Mouse (Mus musculus): ENCODE data around the gene Nup210l.

Gene Nup210l

GRCm38 (mm10) chr3:90103938-90104337 lies at the start of gene Nup210l:
Gene Nup210l, plus strand, starts transcription at chr3:90104132.
- no peak for DNase-seq (ENCODE audit: extremely low read depth, low read depth, low spot score)

DNA sequence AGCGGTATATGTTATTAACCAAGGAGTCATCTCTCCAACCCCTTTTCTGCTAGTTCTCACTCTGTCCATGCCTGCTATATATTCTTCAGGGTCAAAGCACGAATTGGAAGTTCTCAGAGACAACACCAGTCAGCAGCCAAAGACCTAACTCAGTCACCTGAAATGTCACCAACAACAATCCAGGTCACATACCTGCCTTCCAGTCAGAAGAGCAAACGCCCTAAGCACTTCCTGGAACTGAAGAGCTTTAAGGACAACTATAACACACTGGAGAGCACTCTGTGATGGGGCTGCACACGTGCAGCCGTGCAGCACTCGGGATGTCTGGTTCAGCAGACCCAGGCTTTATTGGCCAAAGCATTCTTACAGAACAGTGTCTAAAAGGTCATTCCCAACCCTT lies 42.4 kb upstream of the Nup210l start:
- no peak for DNase-seq (ENCODE audit: extremely low read depth, low read depth, low spot score)

- no peak for DNase-seq (ENCODE audit: extremely low read depth, low read depth, low spot score)
Measured at GRCm38 (mm10) chr3:90062539-90062938, 41.4 kb upstream of the Nup210l start.

GRCm38 (mm10) chr3:90064383-90064782 lies 39.5 kb upstream of the Nup210l start:
- no peak for DNase-seq (ENCODE audit: extremely low read depth, low read depth, low spot score)

DNA sequence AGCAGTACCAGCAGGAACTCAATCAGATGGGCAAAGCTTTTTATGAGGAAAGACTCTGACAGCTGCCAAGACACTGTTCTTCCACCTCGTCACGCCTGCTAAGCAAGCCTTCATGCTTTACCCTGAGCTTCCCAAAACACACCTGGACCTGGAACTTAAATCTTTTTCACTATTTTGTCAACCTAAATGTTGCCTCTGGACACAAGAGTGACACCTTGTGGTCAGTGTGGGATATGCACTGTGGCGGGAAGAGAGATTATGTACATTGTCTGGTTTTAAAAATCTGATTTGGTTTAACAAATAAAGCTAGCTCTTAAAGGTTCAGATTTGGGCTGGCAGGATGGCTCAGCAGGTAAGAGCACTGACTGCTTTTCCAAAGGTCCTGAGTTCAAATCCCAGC lies 38.4 kb upstream of the Nup210l start:
- DNase-seq (ENCODE audit: extremely low read depth, low read depth, low spot score), result no peak

- no peak for DNase-seq (ENCODE audit: extremely low read depth, low read depth, low spot score)
Measured at GRCm38 (mm10) chr3:90067851-90068250, 36.1 kb upstream of the Nup210l start.

- DNase-seq (ENCODE audit: extremely low read depth, low read depth, low spot score), result no peak
Measured at GRCm38 (mm10) chr3:90069688-90070087, 34.2 kb upstream of the Nup210l start.

DNA sequence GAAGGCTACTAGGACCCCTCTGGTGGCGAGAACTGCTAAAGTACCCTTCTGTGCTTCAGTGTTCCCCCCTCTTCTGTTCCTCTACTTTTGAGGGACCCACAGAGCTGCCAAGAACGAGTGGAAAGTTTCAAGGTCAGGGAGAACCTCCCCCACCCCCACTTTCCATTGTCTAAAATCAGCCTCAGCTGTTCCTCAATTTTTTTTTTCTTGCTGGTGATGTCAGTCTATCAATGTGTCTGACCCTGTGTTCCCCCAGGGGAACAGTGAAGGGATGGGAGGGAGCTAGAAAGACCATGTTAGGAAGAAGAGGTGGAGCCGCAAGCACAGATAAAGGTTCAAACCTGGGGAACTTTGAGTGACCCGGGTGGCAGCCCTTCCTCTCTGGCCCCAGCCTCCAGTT lies 31.6 kb upstream of the Nup210l start, which contains the start of gene Tpm3:
Gene Tpm3 (plus strand): TSS at position 356 of the 400 bp plus-strand sequence.
- DNase-seq (ENCODE audit: extremely low read depth, low read depth, low spot score), result no peak

DNA sequence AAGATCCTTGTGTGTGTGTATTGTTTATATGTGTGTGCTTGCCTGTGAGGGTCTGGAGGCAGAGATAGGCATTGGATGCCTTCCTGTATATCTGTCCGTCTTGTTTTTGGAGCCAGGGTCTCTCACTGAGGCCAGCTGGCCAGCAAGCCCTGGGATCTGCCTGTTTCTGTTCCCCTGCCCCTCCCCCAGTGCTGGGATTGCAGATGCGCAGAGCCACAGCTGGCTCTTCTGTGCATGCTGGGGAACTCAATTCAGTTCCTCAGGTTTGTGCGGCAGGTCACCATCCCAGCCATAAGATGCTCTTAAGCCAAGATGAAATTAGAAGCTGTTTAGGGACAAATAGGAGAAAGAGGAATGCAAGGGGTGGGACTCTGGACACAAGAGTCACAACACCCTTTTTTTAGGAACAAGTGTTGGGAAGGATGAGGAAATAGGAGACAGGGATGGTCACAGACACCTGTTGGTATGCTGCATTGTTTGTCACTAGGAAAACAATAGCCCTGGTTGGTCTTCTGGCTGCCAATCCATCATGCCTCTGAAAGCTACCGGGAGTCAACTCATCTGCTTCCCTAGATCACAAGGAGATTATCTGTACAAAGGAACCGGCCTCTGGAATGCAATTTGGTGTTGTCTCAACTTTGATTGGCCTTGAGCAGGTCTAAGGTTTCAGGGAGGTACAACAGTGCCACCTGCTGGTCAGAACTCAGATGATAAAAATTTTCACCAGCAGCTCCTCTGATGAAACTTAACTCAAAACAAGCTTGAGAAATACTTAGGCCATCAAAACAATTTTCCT lies 26.8 kb upstream of the Nup210l start:
- no peak for DNase-seq (ENCODE audit: extremely low read depth, low read depth, low spot score)

- DNase-seq (ENCODE audit: extremely low read depth, low read depth, low spot score), result no peak
Measured at GRCm38 (mm10) chr3:90078224-90078623, 25.7 kb upstream of the Nup210l start.

DNA sequence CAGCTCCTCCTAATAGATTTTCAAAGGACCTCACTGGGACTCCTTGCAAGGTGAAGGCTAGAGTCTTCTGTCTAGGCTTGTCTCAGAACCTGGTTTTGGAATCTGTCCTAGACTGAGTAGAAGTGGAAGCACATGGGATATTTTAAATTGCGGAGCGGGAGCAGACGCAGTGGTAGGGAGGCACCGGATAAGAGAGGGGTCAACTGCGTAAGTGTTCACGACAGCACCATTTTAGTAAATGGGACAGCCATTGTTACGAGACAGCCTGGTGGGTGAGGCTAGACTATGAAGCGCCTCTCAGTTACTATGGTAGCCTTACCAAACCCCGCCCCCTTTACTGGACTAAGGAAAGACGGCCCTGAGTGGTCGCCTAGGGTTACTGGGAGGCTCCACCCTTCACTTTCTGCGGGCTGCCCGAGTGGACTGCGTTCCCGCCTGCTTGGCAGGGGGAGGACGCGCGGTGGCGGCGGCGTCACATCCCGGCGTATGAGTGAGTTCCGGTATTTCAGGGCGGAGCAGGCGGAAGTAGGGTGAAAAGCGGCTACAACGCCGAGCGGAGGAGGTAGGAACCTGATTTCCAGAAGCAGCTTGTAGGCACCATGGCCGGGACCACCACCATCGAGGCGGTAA lies 24.7 kb upstream of the Nup210l start:
- DNase-seq (ENCODE audit: extremely low read depth, low read depth, low spot score), result peak; percentile 47

DNA sequence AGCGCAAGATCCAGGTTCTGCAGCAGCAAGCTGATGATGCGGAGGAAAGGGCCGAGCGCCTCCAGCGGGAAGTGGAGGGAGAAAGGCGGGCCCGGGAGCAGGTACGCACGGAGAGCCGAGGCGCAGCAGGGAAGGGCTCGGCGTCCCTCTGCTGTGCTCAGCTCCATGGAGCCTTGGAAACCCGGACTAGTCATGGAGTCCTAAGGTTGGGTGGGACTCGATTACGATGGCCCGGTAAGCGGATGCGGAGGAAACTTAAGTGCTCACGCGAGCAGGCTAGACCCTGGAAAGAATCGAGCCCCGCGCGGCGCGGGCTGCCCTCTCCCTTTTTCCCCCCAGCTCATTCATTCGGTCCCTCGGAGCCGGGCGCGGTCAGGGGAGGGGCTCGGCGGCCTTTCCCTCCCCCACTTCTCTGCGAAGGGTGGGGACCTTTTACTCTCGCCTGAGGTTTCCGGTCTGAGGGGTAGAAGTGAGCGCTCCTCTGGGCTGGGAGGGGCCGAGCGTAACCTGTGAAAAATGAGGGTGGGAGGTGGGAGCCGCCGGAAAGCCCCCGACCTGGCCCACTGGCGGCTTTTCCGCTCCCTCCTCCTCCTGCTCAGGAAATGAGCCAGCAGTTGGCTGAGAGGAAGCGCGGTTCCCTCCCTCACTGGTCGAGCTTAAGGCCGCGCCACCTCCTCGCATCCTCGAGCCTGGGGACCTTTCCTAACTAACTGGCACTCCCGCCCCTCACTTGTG lies 24.0 kb upstream of the Nup210l start:
- no peak for DNase-seq (ENCODE audit: extremely low read depth, low read depth, low spot score)

- no peak for DNase-seq (ENCODE audit: extremely low read depth, low read depth, low spot score)
Measured at GRCm38 (mm10) chr3:90080498-90080863, 23.5 kb upstream of the Nup210l start.

GRCm38 (mm10) chr3:90081365-90082240 lies 22.3 kb upstream of the Nup210l start:
- no peak for DNase-seq (ENCODE audit: extremely low read depth, low read depth, low spot score)

- no peak for DNase-seq (ENCODE audit: extremely low read depth, low read depth, low spot score)
Measured at GRCm38 (mm10) chr3:90083034-90083433, 20.9 kb upstream of the Nup210l start.

- DNase-seq (ENCODE audit: extremely low read depth, low read depth, low spot score), result no peak
Measured at GRCm38 (mm10) chr3:90083698-90084324, 20.1 kb upstream of the Nup210l start.

- DNase-seq (ENCODE audit: extremely low read depth, low read depth, low spot score), result no peak
Measured at GRCm38 (mm10) chr3:90084790-90085189, 19.1 kb upstream of the Nup210l start.

DNA sequence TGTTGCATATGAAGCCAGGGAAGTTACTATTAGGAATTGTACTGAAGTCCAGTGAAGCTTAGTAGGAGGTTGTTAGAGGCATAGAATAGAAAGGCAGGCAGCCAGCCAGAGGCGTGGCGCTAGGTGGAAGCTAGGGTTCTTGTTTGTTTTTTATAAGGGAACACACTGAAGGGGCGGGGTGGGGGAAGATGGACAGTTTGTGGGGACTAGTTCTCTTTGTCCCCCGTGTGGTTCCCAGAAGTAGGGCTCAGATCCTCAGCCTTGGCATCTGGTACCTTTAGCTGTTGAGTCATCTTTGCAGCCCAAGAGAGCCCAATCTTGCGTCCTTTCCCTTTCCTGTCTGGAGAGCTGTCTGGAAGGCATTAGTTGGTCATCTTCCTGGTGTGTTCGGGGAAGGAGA lies 18.7 kb upstream of the Nup210l start:
- no peak for DNase-seq (ENCODE audit: extremely low read depth, low read depth, low spot score)

DNA sequence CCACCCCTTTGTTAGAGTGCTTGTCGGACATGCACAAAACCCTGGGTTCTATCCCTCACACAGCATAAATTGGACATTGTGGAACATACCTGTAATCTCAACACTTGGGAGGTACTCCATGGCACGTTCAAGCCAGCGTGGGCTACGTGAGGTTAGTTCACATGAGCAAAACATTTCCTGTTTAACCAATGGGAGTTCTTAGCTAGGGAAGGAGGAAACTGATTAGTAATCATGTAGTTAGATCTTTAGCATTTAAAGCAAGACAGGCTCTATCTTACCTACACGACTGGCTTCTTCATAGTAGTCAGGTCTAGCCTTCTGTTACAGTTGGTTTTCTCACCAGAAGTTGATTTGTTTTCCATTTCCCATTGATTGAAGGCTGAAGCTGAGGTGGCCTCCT lies 17.9 kb upstream of the Nup210l start:
- DNase-seq (ENCODE audit: extremely low read depth, low read depth, low spot score), result no peak

- DNase-seq (ENCODE audit: extremely low read depth, low read depth, low spot score), result no peak
Measured at GRCm38 (mm10) chr3:90088617-90089016, 15.3 kb upstream of the Nup210l start.

All from fat pad, adult 2 months (tissue).